Mouse (Mus musculus) brain, embryonic 18.5 days (tissue): ENCODE measurements around the gene Serpinb6a.
"Not testable (repeated sequence)": the region's sequence is repeated elsewhere in the genome, so short reads cannot be mapped to it uniquely, and the experiment has no call there.

Source experiments
- DNase-seq: peaks from one replicate; pipeline ENCODE4 v3.0.0-alpha.2; 2012; ENCODE audit warnings: low read depth, low spot score

Gene Serpinb6a

DNA sequence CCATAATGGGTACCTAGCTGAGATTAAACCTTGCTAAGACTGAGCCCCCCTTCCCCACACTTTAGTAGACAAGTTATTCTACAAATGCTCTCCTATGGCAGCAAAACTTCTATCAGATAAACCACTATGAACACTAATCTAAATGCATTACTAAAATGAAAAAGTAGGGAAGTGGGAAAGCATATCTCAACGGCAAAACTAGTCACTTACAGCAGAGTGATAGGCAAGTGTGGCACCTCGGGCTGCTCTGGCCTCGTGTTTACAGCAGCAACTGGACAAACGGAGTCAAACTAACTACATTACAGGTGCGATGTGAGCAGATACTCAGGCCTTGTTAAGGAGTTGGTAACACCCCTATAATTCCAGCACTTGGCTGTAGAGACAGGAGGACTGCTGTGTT, 13.0 kb downstream of the Serpinb6a start:
- no peak for DNase-seq

DNA sequence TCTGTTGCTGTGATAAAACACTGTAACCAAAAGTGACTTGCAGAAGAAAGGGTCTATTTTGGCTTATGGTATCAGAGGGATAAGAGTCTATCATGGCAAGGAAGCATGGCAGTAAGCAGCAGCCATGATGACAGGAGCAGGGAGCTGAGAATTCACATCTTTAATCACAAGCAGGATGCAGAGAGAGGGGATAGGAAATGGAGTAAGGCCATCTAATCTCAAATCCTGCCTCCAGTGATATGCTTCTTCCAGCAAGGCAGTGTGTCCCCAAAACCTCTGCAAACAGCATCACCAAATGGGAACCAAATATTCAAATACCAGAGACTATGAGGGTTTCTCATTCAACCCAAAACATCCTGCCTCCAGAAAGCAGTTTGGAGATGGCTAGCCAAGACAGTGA, 36.0 kb downstream of the Serpinb6a start:
- no peak for DNase-seq

DNA sequence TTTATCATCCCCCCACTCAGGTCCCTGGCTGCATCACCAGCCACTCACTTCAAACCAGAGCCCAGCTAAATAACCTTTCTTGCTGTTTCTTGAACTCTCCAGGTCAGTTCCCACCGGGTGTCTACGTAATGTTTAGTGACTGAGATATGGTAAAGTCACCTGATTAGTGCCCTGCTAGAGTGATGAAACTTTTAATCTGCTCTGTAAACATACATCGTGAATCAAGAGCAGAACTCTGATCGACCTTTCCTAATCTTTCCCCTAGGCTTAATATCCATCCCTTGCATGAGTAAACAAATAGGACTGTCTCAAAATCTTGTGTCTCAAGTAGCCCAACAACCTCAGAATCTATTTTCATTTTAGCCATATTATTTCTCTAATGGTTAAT, 36.6 kb downstream of the Serpinb6a start:
- DNase-seq: no peak

DNA sequence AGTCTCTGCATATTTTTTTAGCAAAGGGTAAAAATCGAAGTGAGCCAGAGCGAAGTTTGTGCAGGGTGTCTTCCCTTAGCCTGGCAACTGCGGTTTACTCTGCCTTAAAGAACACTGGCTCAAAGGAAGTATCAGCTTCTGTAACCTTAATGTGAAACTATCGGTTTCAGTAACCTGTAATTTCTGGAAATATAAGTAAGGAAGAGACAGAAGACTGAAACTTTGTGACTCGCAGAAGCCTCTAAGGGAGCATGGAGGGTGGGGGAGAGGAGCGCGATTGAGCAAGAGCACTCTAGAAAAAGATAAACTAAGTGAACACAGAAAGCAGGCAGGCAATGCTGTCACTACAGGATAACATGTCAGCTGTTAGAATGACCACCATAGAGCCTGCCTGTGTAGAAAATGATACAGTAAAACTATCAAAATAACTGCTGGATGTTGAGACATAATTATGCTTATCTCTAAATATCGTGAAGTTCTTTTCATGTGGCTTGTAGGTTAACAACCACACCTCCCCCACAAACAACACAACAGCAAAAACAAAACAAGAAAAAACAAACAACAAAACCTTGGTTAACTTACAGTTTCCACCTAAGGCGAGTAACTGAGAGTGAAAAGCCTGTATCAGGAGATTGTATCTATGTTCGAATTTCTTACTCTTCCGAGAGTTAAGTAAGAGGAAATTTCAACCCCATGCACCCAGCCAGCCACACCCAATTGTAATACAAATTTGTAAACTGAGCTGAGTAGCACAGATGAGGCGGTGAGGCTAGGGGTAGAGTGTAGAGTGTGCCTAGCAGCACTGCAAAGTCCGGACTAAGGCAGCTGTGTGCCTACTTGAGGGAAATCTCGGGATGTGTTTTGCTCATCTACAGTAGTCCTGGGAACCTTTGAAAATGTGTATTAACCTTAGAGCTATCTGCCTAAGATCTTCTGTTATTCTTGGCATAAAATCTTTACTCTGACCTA, 37.3 kb downstream of the Serpinb6a start:
- no peak for DNase-seq

DNA sequence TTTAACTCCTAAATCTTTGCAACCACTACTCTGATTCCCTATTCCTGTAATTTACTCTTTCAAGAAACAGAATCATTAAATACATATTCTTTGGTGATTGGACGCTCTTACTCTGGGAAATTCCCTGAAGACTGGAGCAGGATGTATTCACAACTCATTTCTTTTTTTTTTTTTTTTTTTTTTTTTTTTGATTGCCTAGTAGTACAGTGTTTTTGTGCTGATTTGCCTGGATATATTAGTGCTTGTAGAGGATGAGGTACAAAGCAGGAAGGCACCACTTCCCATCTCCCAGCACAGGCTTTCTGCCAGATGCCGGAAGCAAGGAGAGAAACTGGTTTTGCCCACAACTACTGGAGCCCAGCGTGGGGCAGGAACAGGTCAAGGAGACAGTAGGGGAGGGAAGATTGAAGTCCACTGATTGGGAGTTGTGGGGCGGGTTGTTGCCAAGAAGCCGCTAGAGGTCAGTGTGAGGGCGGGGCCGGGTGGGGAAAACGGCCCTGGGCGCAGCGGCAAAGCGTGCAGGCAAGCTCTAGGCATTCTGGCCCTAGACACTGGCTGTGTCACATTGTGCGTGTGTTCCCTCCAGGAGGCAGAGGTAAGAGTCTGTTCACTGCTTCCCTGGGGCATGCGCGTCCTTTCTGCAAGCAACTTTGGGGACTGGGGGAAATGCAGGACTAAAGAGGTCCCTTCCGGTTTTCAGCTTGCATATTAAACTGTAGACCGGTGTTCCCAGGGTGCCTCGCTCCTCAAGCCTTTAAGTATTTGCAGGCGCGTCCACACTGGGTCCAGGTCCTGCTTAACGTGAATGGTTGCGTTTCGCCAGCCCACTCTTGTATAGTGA, 38.2 kb downstream of the Serpinb6a start, which contains the start of gene Nqo2:
Gene Nqo2 (plus strand): TSS at position 482 of the 841 bp plus-strand sequence.
- DNase-seq: peak; percentile 16

DNA sequence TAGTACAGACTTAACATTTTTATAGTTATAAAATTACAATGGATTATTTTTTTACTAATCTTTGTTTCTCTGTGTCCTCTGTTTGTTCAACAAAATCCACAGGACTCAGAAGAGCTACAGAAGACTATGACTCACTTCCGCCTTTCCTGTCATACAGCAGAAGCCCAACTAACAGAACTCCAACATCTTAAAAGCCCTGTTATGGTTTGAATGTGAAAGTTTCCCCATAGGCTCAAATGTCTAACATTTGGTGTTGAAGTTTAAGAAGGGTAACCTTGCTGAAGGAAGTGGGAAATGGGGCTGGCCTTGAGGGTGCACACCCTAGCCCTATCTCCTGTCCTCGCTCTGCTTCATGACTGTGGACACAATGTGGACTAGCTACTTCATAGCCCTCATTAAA, 42.8 kb downstream of the Serpinb6a start:
- no peak for DNase-seq

DNA sequence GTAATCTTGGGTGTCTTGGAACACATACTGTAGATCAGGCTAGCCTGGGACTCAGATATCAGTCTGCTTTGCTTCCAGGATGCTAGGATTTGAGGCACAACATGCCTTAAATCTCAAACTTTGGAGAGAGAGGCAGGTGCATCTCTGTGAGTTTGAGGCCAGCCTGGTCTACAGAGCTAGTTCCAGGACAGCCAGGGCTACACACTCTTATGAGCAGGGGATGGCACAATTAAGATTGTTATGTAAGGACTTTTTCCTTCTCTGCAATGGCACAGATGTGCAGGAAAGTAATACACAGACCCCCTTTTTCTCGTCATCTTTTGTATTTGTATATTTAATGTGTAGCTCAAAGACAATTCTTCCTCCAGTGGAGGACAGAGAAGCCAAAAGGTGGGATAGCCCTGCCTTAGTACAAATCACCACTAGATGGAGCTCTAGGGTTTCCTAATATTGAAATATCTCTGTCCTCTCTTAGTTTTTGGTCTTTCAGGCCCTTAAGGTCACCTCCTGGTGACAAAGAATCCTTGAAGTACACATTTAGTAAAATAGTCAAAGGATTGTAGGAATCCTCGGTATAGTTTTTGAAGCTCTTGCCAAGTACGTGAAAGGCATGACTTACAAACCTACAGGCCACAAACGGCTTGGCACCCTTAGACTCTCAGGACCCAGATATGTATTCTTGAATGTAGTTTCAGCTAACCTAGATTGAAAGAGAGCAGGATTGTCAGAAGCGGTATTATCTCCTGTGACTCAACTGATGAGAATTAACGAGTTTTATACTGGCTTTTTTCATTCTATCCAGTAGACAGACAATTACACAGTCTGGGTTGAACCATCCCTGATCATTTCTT, 45.8 kb downstream of the Serpinb6a start:
- DNase-seq: no peak

DNA sequence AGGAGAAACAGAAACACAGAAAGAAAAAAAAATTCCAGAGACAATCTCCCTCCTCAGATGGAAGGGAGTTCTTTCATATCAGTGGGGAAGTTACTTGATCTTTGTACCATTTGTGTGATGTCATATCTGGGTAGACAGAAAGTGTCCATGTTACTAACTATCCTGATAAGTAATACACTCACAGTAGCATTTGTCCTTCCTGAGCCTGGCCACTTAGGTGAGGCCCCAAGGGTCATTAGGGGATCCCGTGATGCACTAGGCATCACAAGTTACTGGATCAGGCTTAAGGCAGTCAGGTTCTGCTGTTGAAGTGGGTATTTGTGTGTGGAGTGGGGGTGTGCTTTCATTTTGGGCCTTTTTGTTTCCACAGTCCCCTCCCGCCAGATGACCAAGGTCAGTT, 49.6 kb downstream of the Serpinb6a start:
- no peak for DNase-seq

DNA sequence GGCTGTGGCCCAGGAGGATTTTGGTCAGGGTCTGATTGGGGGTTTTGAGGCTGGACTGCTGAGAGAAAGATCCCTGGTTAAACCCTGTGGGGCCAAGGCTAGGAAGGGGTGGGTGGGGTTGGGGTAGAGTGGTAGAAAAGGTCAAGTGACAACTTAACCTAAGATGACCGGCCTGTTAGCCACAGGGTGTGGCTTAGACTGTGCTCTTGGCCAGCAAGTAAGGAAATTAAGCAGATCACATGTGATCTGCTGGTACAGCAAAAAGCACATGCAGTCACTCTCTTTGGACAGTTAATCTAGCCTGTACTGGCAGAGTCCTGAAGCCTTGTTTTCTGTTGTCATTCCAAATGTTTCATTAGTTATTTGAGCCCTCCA, 50.5 kb downstream of the Serpinb6a start:
- DNase-seq: no peak

DNA sequence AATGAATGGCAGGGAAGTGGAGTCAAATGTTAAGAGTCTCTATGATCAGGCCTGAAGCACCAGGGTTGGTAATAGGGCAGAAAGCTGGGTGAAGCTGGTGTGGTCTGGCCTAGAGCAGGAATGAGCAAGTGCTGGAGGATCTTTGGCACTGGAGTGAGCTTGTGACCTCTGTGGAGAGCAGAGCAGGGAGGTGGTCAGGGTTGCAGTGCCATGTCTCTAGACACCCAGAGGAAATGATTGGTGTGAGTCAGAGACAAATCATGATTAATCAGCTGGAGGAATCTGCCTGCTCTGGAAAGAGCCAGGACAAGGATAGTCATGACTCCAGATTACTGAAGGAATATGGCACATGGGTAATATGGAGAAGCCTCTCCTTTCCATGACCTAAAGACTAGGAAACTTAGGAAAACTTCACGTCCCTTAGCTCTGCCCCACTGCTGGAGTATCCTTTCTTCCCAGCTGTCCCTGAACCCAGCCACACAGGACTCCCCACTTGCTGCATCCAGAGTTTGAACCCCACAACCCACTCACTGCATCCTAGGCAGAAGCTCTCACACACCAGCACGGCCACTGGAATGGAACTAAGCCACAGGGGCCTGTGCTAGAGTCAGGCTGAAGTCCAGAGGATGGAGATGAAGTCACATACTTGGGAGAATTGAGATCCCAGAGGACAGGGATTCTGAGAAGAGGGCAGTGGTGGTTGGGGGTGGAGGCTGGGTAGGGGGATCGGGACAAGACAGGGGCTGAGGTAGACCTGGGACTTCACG, 51.1 kb downstream of the Serpinb6a start:
- DNase-seq: no peak

DNA sequence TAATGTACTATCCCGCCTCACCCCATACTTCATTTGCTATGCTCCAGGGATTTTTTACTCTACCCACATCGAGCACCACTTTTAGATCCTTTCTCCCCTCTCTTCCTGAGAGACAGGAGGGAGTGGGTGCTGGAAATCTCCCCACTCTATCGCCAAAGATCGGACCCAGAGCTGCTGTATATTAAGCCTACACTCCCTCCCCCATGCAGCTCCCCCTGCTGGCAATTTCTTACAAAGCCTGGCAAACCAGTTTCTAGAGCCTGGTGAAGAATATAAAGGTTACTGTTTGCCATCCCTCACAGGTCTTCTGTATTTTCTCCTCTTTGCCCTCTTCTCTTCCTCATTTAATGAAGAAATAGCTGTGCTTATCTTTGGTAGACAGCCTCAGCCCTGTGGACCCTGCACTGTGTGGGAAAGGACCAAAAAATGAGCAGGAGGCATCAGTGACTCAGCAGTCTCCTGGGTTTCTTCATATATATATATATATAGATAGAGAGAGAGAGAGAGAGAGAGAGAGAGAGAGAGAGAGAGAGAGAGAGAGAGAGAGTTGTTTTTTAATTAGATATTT, 60.3 kb downstream of the Serpinb6a start:
- no peak for DNase-seq

DNA sequence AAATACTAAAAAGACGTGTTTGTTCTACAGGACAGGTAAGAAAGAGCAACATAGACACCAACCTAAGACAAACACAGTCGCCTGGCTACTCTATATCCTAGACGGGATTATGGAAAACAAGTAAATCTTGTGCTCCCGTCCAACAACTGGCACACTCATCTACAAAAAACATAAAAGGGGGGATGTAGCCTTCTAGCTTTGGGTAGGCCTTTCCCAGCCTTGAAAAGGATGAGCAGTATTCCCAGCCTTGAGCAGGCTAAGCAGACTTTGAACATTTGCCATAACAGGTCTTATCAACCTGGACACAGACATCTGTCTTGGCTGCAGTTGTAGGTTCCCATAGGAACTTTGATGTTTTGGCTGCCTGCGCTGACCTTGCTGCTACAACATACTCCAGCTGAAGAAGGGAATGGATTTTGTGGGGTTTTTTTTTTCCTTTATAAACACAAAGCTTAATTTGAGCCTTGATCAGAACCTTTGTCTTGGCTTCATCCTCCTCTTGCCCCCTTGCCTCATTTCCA, 61.2 kb downstream of the Serpinb6a start:
- DNase-seq: no peak

DNA sequence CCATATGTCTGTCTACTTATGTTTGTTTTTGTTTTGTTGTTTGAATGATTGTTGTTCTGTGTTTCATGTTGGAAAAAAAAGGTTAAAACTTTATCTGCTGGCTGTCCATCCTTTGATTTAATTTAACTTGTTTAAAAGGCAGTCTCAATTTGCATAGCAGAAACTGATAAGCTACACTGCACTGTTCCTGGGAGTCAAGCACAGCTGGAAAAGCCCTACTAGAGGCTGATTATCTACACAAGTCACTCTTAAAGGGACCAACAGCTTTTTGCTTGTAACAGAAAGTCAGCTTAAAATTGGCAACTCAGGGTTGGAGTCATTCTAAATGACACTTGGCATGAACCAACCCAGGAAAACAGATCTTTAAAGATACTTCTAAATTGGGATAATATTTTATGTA, 65.0 kb downstream of the Serpinb6a start:
- DNase-seq: not testable (repeated sequence)

DNA sequence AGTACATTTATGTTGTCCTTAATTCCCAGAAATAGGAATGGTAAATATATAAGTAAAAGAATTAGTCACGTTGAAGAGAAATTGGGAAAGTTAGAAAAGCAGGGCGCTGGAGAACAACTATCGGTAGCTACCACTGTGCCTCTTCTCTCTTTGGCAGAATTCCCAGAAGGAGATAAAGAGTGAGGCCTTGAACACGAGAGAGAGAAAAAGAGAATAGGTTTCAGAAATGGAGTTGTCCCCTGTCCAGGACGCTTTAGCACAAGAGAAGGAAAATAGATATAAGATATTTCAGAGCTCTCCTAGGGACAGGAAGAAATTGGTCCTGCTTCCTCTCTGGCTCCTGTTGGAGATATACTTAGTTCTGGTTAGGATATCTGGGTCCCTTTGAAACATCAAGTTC, 65.4 kb downstream of the Serpinb6a start:
- no peak for DNase-seq

DNA sequence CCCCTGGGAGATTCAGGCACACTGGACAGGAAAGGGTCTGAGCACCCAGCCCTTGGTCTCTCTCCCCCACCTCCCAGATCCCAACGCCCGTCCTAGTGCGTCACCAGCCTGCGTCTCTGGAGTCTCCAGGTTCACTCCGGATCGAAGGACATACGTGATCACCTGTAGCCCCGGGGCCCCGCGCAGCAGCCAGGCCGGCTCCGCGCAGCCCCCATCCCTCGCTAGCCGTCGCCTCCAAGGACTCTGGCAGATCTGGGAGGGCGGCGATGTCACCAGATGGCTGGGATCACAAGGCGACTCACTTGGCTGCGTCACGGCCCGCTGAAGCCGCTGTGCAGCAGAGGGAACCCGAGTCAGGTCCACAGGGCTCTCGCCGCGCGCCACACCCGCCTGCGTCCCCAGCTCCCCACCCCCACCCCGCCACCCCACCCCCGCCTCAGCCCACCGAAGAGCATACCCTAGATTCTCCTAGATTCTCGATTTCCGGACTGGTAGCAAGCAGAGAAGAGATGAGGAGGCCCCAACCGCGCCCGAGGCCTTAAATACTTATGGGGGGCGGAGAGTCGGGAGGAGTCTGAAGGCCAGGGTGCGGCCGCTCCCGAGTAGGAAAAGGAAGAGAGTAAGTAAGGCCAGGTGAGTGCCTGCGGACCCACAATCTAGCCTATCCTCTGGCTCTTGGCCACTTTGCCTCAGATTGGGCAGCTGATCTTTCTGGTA, 67.0 kb downstream of the Serpinb6a start:
- DNase-seq: no peak

DNA sequence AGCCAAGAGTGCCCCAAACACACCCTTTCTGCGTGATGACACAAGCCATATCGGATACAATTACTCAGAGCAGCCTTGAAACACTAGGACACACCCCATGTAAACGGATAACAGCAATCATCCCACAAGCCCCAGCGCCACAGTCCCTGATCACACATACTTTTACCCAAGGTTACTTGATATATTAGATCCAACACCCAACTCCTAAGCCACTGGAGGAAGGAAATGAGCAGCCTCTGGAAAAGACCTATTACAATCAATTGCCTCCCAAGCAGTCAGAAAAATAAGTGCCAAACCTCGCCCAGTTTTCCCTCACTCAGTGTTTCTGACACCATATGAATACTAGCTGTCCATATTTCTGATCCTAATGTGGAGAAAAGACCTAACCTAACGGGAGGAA, 67.9 kb downstream of the Serpinb6a start:
- no peak for DNase-seq

DNA sequence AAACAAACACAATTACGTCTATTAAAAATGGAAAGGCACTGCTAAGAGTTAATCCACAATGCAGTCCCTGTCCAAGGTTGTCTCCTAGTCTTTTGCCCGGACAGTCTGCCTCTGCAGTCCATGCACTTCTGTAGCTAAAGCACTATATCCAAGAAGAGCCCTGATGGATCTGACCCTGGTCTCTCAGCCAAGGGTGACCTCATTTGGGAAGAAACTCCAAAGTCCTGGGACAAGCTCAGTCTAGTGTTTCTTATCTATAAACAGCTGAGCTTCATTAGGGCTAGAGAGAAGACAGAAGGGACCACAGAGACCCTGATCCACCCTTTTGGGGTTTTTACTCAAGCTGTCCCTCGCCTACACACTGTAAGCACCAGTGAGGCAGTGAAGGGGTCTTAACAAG, 71.7 kb downstream of the Serpinb6a start:
- no peak for DNase-seq

DNA sequence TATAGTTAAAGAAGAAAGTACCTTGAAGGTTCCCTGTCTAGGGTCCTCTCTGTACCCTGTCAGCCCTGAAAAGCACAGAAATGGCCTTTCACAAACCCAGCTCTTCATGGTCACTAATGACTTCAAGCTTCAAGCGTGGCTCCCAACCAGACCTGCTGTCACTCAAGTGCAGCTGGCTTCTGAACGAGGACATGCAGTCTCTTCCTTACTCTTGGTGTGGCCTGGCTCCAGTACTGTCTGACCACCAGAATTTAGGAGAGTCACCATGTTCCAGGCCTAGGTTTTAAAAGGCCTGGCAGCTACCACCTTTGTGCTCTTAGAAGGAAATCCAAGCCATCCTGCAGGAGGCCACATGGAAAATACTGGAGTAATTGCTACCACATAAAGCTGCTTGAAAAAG, 72.3 kb downstream of the Serpinb6a start:
- DNase-seq: no peak

DNA sequence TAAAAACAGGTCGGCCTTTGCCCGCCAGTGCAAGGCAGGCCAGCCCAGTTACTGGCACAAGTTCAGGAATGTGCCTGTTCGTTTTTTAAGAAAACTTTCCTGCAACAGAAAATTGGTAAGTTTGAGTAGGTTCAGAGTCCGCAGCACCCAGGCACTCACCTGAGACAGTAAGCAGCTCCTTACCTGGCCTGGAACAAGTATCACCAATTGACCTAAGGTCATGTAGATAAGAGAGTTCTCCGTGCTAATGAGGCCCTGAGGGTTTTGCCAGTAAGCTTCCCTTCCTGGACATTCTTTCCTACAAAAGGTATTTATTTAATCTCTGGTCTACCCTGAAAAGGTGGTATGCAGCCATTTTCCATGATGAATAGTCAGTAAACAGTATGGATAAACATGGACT, 80.9 kb downstream of the Serpinb6a start:
- no peak for DNase-seq

DNA sequence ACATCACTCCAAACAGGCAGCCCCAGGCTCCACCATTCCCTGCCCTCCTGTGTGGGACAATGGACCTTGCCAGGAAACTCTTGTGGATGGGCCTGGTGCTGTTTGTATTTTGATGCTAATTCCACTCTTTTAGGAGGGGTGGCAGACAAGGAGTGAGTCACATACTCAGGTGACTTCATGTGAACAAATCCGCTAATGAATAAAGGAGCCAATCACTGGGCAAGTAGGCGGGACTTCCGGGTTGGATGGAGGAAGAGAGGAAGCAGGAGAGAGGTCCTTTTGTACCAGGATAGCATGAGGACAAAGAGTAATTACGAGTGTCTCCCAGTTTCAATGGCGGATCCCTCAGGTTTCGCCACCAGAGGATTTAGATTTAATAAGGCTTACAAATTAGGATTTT, 81.6 kb downstream of the Serpinb6a start:
- no peak for DNase-seq
